Mouse (Mus musculus) stomach, postnatal 0 days (tissue): ENCODE measurements around the gene Bbc3.
"Not testable (repeated sequence)": the region's sequence is repeated elsewhere in the genome, so short reads cannot be mapped to it uniquely, and the experiment has no call there.

Experiments used
- CTCF ChIP-seq: IDR thresholded peaks from 2 replicates; pipeline ENCODE4 v1.5.1; 2016; ENCODE audit warnings: antibody characterized with exemption, low read depth, mild to moderate bottlenecking, moderate library complexity
- EP300 ChIP-seq: optimal IDR thresholded peaks from 2 replicates; pipeline ENCODE3; 2016; ENCODE audit warnings: antibody characterized with exemption

GRCm38 (mm10) chr7:16308093-16308492, at the start of gene Bbc3:
- TF ChIP-seq CTCF, EP300: not testable (repeated sequence)
